Mouse (Mus musculus) stomach, embryonic 15.5 days (tissue): ENCODE measurements around the gene Slc39a9. TPM values are rescaled to one million over a fixed set of nuclear protein-coding genes. Genes with fewer than 3 reads are reported as not detected.
A peak's percentile ranks its signal among the peaks of the same experiment; 100 is the strongest.

ENCODE experiments used
- ATAC-seq: fragments of 200-750 bp; cut with Nextera tagmentation; 2 replicates; pipeline ENCODE4 v1.8.0; 2017; ENCODE audit warnings: low read depth, moderate number of reproducible peaks, moderate TSS enrichment; ENCODE audit not compliant: insufficient read depth, low FRiP score
- H3K27ac ChIP-seq: fragments of 300-500 bp; sonication (generic); 2 replicates; pipeline ENCODE4 v1.5.1; 2015; ENCODE audit warnings: mild to moderate bottlenecking, inconsistent platforms
- H3K27me3 ChIP-seq: fragments of 300-500 bp; sonication (generic); replicated peaks from 2 replicates; pipeline ENCODE4 v1.6.1; 2015; ENCODE audit warnings: inconsistent platforms
- H3K36me3 ChIP-seq: fragments of 300-500 bp; sonication (generic); 2 replicates; pipeline ENCODE4 v1.6.1; 2015; ENCODE audit warnings: inconsistent platforms
- H3K4me1 ChIP-seq: fragments of 300-500 bp; sonication (generic); 2 replicates; pipeline ENCODE4 v1.6.1; 2015; ENCODE audit warnings: inconsistent platforms
- H3K4me2 ChIP-seq: fragments of 300-500 bp; sonication (generic); 2 replicates; pipeline ENCODE4 v1.6.1; 2015; ENCODE audit warnings: mild to moderate bottlenecking, inconsistent platforms
- H3K4me3 ChIP-seq: fragments of 300-500 bp; sonication (generic); replicated peaks from 2 replicates; pipeline ENCODE4 v1.5.1; 2015; ENCODE audit warnings: inconsistent platforms
- H3K9ac ChIP-seq: fragments of 300-500 bp; sonication (generic); 2 replicates; pipeline ENCODE4 v1.6.1; 2015; ENCODE audit warnings: inconsistent platforms
- H3K9me3 ChIP-seq: fragments of 300-500 bp; sonication (generic); 2 replicates; pipeline ENCODE4 v1.6.1; 2016; ENCODE audit warnings: inconsistent platforms
- WGBS: fragments of 180-500 bp; shearing (Covaris S2); methylation state at CpG from one replicate; pipeline ENCODE4 v1.1.7; 2015; 5-methylcytosine and 5-hydroxymethylcytosine counted together
- polyA plus RNA-seq: library from polyadenylated mRNA; unstranded; fragments of >200 nt; fragmentation: Nextera tagmentation; extraction: Ambion mirVana; gene quantifications from 2 replicates; pipeline ENCODE4 v1.2.1, GENCODE M21; 2015

The Slc39a9 gene
- polyA plus RNA-seq, 1 experiment from 2014 or later = 24.4 TPM

GRCm38 (mm10) chr12:80695004-80695403 lies 51.3 kb downstream of the Slc39a9 start:
- Histone ChIP-seq H3K4me1 (peaks cover 12% of the 10 kb centered on the region), H3K27ac (no peak overlapping the region), H3K4me2 (no peak overlapping the region), H3K9ac (no peak overlapping the region), H3K9me3 (no peaks in the 10 kb centered on the region), H3K36me3 (no peaks in the 10 kb centered on the region), H3K27me3 (peaks cover 28% of the 10 kb centered on the region), H3K4me3 (no peak overlapping the region)
- no peak for ATAC-seq
- WGBS = 71% methylated on average over 3 of the region's 3 CpGs

GRCm38 (mm10) chr12:80698526-80699143 lies 55.0 kb downstream of the Slc39a9 start:
- H3K4me1 ChIP-seq = peaks cover 6% of the 10 kb centered on the region; the same call in 1 of the 2 replicates
- WGBS = 73% methylated on average over 5 of the region's 5 CpGs
- no peaks in the 10 kb centered on the region for H3K36me3 ChIP-seq
- 0 out of 2 replicates have a peak, but pooled peaks cover 10% of the 10 kb centered on the region for H3K27me3 ChIP-seq
- no peak overlapping the region for H3K27ac ChIP-seq
- no peak overlapping the region for H3K4me2 ChIP-seq
- no peak overlapping the region for H3K4me3 ChIP-seq
- peak; percentile 71; the same call in 1 of the 2 replicates for ATAC-seq
- H3K9ac ChIP-seq = no peak overlapping the region
- H3K9me3 ChIP-seq = no peaks in the 10 kb centered on the region

- no peak overlapping the region for H3K4me3 ChIP-seq
- 73% methylated on average over 2 of the region's 2 CpGs for WGBS
- H3K4me2 ChIP-seq = no peak overlapping the region
- H3K27ac ChIP-seq = no peak overlapping the region
- H3K4me1 ChIP-seq = peaks cover 6% of the 10 kb centered on the region; the same call in 1 of the 2 replicates
- H3K9me3 ChIP-seq = no peaks in the 10 kb centered on the region
- ATAC-seq = peak; percentile 65; the same call in 1 of the 2 replicates
- 0 out of 2 replicates have a peak, but pooled peaks cover 9% of the 10 kb centered on the region for H3K27me3 ChIP-seq
- H3K36me3 ChIP-seq = no peaks in the 10 kb centered on the region
- no peak overlapping the region for H3K9ac ChIP-seq
These were observed 55.5 kb downstream of the Slc39a9 start for GRCm38 (mm10) chr12:80699144-80699531.

- H3K4me1 ChIP-seq = peaks cover 10% of the 10 kb centered on the region; the same call in 1 of the 2 replicates
- ATAC-seq = peak; percentile 44; the same call in 1 of the 2 replicates
- no peak overlapping the region for H3K27ac ChIP-seq
- H3K9ac ChIP-seq = no peak overlapping the region
- H3K9me3 ChIP-seq = no peaks in the 10 kb centered on the region
- H3K36me3 ChIP-seq = no peaks in the 10 kb centered on the region
- H3K4me3 ChIP-seq = no peak overlapping the region
- no peaks in the 10 kb centered on the region for H3K27me3 ChIP-seq
- no peak overlapping the region for H3K4me2 ChIP-seq
- WGBS = 47% methylated on average over 7 of the region's 7 CpGs
These were observed 57.6 kb downstream of the Slc39a9 start for GRCm38 (mm10) chr12:80701332-80701731.

- peak; percentile 68 for ATAC-seq
- peak overlapping the region; percentile 69; the same call in 1 of the 2 replicates for H3K27ac ChIP-seq
- H3K36me3 ChIP-seq = no peaks in the 10 kb centered on the region
- no peak overlapping the region for H3K4me3 ChIP-seq
- peaks cover 18% of the 10 kb centered on the region for H3K4me1 ChIP-seq
- no peak overlapping the region for H3K9ac ChIP-seq
- H3K9me3 ChIP-seq = no peaks in the 10 kb centered on the region
- H3K4me2 ChIP-seq = peak overlapping the region; percentile 29
- no peaks in the 10 kb centered on the region for H3K27me3 ChIP-seq
- 37% methylated on average over 11 of the region's 11 CpGs for WGBS
These were observed 62.7 kb downstream of the Slc39a9 start for GRCm38 (mm10) chr12:80706208-80706914.

GRCm38 (mm10) chr12:80706915-80707604 lies 63.4 kb downstream of the Slc39a9 start:
- Histone ChIP-seq H3K27ac (peak overlapping the region; percentile 36; the same call in 1 of the 2 replicates), H3K4me2 (peak overlapping the region; percentile 29), H3K4me3 (no peak overlapping the region), H3K4me1 (peaks cover 16% of the 10 kb centered on the region), H3K27me3 (no peaks in the 10 kb centered on the region), H3K9ac (no peak overlapping the region), H3K36me3 (no peaks in the 10 kb centered on the region), H3K9me3 (no peaks in the 10 kb centered on the region)
- 0 out of 2 replicates have a peak, but pooled peaks have one; percentile 34 for ATAC-seq
- WGBS = 28% methylated on average over 6 of the region's 6 CpGs

- no peak overlapping the region for H3K9ac ChIP-seq
These were observed 72.2 kb downstream of the Slc39a9 start for GRCm38 (mm10) chr12:80715915-80716314.

GRCm38 (mm10) chr12:80719141-80719540 lies 75.5 kb downstream of the Slc39a9 start:
- ATAC-seq = no peak
- Histone ChIP-seq H3K4me3 (no peak overlapping the region), H3K4me1 (no peaks in the 10 kb centered on the region), H3K4me2 (no peak overlapping the region), H3K9me3 (no peaks in the 10 kb centered on the region), H3K27ac (no peak overlapping the region), H3K36me3 (no peaks in the 10 kb centered on the region), H3K9ac (no peak overlapping the region), H3K27me3 (no peaks in the 10 kb centered on the region)
- 71% methylated on average over 2 of the region's 2 CpGs for whole genome bisulfite sequencing

More at GRCm38 (mm10) chr12:80715915-80716314, 72.2 kb downstream of the Slc39a9 start:
- Histone ChIP-seq H3K36me3 (no peaks in the 10 kb centered on the region), H3K27ac (no peak overlapping the region), H3K27me3 (no peaks in the 10 kb centered on the region), H3K4me2 (no peak overlapping the region), H3K9me3 (no peaks in the 10 kb centered on the region), H3K4me1 (no peaks in the 10 kb centered on the region), H3K4me3 (no peak overlapping the region)
- WGBS = 63% methylated on average over 6 of the region's 6 CpGs
- ATAC-seq = no peak

- 75% methylated on average over 12 of the region's 12 CpGs for WGBS
- no peaks in the 10 kb centered on the region for H3K4me1 ChIP-seq
- H3K9me3 ChIP-seq = no peaks in the 10 kb centered on the region
- 0 out of 2 replicates have a peak, but pooled peaks cover 4% of the 10 kb centered on the region for H3K27me3 ChIP-seq
- no peak overlapping the region for H3K4me2 ChIP-seq
- H3K27ac ChIP-seq = no peak overlapping the region
- no peak overlapping the region for H3K9ac ChIP-seq
- H3K4me3 ChIP-seq = no peak overlapping the region
- no peaks in the 10 kb centered on the region for H3K36me3 ChIP-seq
- ATAC-seq = no peak
These were observed 76.8 kb downstream of the Slc39a9 start for GRCm38 (mm10) chr12:80720507-80720906.

- 84% methylated on average over 15 of the region's 15 CpGs for WGBS
- H3K27me3 ChIP-seq = 0 out of 2 replicates have a peak, but pooled peaks cover 4% of the 10 kb centered on the region
These were observed 77.8 kb downstream of the Slc39a9 start for GRCm38 (mm10) chr12:80721458-80721857.

GRCm38 (mm10) chr12:80724853-80725559 lies 81.3 kb downstream of the Slc39a9 start:
- Histone ChIP-seq H3K27ac (no peak overlapping the region), H3K36me3 (no peaks in the 10 kb centered on the region), H3K4me3 (no peak overlapping the region), H3K9ac (no peak overlapping the region), H3K4me1 (no peaks in the 10 kb centered on the region), H3K27me3 (0 out of 2 replicates have a peak, but pooled peaks cover 4% of the 10 kb centered on the region), H3K9me3 (no peaks in the 10 kb centered on the region), H3K4me2 (no peak overlapping the region)
- WGBS = 24% methylated on average over 10 of the region's 10 CpGs
- ATAC-seq = peak; percentile 51; the same call in 1 of the 2 replicates

More at GRCm38 (mm10) chr12:80721458-80721857, 77.8 kb downstream of the Slc39a9 start:
- ATAC-seq = no peak
- no peak overlapping the region for H3K4me3 ChIP-seq
- no peak overlapping the region for H3K4me2 ChIP-seq
- no peaks in the 10 kb centered on the region for H3K9me3 ChIP-seq
- H3K4me1 ChIP-seq = no peaks in the 10 kb centered on the region
- H3K27ac ChIP-seq = no peak overlapping the region
- no peak overlapping the region for H3K9ac ChIP-seq
- no peaks in the 10 kb centered on the region for H3K36me3 ChIP-seq
